Mouse (Mus musculus) megakaryocyte-erythroid progenitor cell, adult 5-6 weeks (primary cell): ENCODE measurements around the gene Cyp2b10. TPM values are rescaled to one million over a fixed set of nuclear protein-coding genes. Genes with fewer than 3 reads are reported as not detected.
"Not testable (repeated sequence)": the region's sequence is repeated elsewhere in the genome, so short reads cannot be mapped to it uniquely, and the experiment has no call there.

Experiments used
- ATAC-seq: replicated peaks from 2 replicates; pipeline ENCODE4 v1.8.0; 2016; ENCODE audit warnings: mild to moderate bottlenecking, inconsistent platforms; ENCODE audit not compliant: severe bottlenecking, poor library complexity, low FRiP score, low TSS enrichment
- total RNA-seq, 2 experiments: library from RNA; stranded (forward) in 1 of 2; stranded (reverse) in 1 of 2; fragments of 200-1000, 215-1000 nt in 1 of 2; fragments of >200 nt in 1 of 2; fragmentation: Nextera tagmentation in 1 of 2; gene quantifications; 2 replicates each; pipeline ENCODE4 v1.2.3; 2014 to 2017

The Cyp2b10 gene
- total RNA-seq, 2 experiments from 2014 or later, result not detected

DNA sequence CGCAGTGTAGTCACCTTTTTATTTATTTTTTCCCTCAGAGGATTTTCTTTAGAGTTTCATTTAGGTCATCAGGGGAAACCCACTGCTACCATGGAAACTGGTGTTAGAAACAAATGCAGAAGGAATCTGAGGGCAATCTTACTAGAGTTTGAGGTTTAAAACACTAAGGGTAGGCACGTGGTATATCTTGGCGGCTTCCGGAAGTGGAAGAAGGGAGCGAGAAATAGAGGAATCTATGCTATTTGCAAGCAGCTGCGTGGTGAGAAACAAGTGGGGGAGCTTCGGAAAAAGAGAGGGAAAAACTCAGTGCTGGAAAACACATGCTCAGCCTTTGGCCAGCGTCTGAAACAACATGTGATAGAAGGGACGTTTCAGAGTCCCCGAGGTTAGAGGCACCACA, 7.1 kb downstream of the Cyp2b10 start:
- ATAC-seq, result no peak

DNA sequence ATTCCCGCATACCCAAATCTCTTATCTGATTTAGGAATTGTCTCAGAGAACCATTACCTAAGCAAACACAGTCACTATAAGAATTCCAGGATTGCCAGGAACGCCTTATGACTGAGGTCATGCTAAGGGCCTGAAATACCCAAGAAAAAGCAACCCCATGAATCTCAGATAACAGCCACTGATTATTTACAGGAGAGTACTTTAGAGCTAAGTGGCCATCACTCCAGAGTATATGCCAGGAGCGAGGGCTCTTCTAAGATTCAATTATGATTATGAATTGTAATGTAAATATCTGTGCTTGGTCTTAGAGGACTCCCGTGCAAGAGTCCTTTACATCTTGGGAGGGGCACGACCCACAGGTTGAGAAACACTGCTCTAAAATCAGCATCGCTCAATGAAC, 10.0 kb downstream of the Cyp2b10 start:
- ATAC-seq, result no peak

DNA sequence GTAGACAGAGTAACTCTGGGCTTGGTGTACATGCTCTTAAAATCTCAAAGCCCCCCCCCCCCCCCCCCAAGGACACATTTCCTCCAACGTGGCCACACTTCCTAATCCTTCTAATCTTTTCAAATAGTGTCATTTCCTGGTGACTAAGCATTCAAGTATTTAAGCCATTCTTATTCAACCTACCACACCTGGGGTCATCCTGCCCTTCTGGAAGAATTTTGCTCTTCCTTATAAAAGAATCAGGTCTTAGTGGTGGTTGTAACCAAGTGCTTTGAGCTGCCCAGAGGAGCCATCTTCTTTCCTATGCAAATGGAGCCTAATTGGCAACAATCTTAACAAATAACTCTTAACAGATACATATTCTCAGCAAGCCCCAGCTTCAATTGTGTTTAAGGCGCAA, 12.6 kb downstream of the Cyp2b10 start:
- no peak for ATAC-seq

DNA sequence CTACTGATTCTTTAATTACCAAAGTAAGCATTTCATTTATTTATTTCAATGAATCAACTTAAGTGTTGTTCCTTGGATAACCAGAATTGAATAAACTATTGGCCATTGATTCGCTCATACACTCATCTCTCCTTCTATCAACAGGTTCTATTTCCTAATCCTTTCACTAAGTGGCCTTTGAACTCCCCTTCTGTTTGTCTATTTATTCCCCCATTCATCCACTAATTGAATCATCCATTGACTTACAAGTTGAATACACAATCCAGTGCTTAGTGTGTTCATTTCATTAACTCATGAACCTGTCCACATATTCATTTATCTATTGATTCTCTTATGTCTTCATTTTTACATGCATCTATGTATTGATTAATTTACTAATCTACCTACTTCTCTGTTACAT, 18.7 kb downstream of the Cyp2b10 start:
- no peak for ATAC-seq

DNA sequence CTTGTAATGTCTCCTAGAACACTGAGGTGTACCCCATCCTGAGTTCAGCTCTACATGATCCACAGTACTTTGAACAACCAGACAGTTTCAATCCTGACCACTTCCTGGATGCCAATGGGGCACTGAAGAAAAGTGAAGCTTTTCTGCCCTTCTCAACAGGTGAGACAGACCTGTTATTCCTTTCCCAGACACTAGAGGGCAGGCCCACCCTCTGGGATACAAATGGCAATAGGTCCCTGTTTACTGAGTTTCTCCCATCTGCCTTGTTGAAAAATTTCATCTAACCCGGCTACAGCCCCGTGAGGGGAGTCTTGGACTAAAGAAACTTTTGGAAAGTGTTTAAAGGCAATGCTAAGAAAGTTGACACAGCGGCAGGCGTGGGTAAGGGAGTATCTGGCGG, 19.9 kb downstream of the Cyp2b10 start:
- ATAC-seq, result not testable (repeated sequence)

DNA sequence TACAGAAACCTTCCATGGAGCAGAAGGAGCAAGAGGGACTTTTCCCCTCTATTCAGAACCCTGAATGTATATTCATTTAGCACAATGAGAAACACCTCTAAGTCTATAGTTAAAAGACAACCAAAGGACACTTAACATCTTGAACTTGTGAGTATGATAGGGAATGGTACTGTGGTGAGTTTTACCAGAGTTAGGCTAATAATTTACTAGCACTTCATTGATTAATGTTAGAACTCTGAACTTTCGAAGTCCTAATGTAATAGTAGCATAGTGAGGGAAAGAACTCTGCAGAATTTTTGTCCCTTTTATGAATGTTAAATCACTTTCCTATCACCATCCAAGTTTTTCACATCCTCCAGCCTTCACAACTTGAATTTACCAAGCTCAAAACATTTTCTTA, 22.0 kb downstream of the Cyp2b10 start:
- no peak for ATAC-seq

DNA sequence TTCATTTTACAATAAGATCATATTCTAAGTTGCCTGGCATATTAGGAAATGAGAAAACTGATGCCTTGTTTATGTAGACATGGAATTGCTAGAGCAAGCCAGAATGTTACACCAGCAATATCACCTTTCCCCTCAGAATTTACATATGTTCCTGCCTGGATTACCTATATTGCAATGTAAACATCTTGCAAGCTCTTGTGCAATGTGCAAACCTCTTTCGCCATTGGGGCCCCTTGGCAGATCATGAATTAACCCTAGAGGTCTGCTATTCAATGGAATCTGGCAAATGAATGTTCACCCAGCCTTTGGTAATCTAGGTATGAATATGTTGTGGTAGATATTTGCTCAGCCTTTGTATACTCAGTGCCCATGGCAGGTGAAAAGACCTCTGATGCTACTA, 47.9 kb downstream of the Cyp2b10 start:
- ATAC-seq, result no peak

Other genes starting within 250 kb of the Cyp2b10 start
- gene Bckdha, start 238.6 kb upstream of the Cyp2b10 start, total RNA-seq (2014; fragmentation: Nextera tagmentation), result 20.2 and 27.4 TPM in 2 replicates
- 22.6 and 25.8 TPM in 2 replicates for gene Bckdha, start 238.6 kb upstream of the Cyp2b10 start, total RNA-seq (2017)
- 69.2 and 123 TPM in 2 replicates for gene Exosc5, start 238.5 kb upstream of the Cyp2b10 start, total RNA-seq (2014; fragmentation: Nextera tagmentation)
- 34.9 and 43.9 TPM in 2 replicates for gene Exosc5, start 238.5 kb upstream of the Cyp2b10 start, total RNA-seq (2017)
- 2.2 TPM in 1 of 2 replicates, not detected in the other for gene Tmem91, start 222.5 kb upstream of the Cyp2b10 start, total RNA-seq (2014; fragmentation: Nextera tagmentation)
- not detected in 2 replicates for gene Tmem91, start 222.5 kb upstream of the Cyp2b10 start, total RNA-seq (2017)
- gene B9d2, start 216.8 kb upstream of the Cyp2b10 start, total RNA-seq (2014; fragmentation: Nextera tagmentation), result 34.6 and 35.2 TPM in 2 replicates
- 42.8 and 45.5 TPM in 2 replicates for gene B9d2, start 216.8 kb upstream of the Cyp2b10 start, total RNA-seq (2017)
- 156 and 169 TPM in 2 replicates for gene Tgfb1, start 210.6 kb upstream of the Cyp2b10 start, total RNA-seq (2014; fragmentation: Nextera tagmentation)
- gene Tgfb1, start 210.6 kb upstream of the Cyp2b10 start, total RNA-seq (2017), result 26.0 and 27.0 TPM in 2 replicates
- 43.5 and 59.8 TPM in 2 replicates for gene Ccdc97, start 178.5 kb upstream of the Cyp2b10 start, total RNA-seq (2014; fragmentation: Nextera tagmentation)
- gene Ccdc97, start 178.5 kb upstream of the Cyp2b10 start, total RNA-seq (2017), result 7.0 and 18.6 TPM in 2 replicates
- gene Hnrnpul1, start 142.9 kb upstream of the Cyp2b10 start, total RNA-seq (2014; fragmentation: Nextera tagmentation), result 171 and 188 TPM in 2 replicates
- 139 and 159 TPM in 2 replicates for gene Hnrnpul1, start 142.9 kb upstream of the Cyp2b10 start, total RNA-seq (2017)
- gene Axl, start 108.9 kb upstream of the Cyp2b10 start, total RNA-seq (2014; fragmentation: Nextera tagmentation), result 0.68 and 1.0 TPM in 2 replicates
- 0.70 and 1.4 TPM in 2 replicates for gene Axl, start 108.9 kb upstream of the Cyp2b10 start, total RNA-seq (2017)
- gene Cyp2s1, start 80.7 kb upstream of the Cyp2b10 start, total RNA-seq (2014; fragmentation: Nextera tagmentation), result not detected in 2 replicates
- not detected in 2 replicates for gene Cyp2s1, start 80.7 kb upstream of the Cyp2b10 start, total RNA-seq (2017)
- not detected in 2 replicates for gene Cyp2b13, start 163.9 kb downstream of the Cyp2b10 start, total RNA-seq (2014; fragmentation: Nextera tagmentation)
- gene Cyp2b13, start 163.9 kb downstream of the Cyp2b10 start, total RNA-seq (2017), result not detected in 2 replicates